Mouse (Mus musculus): Measurements from ENCODE around the gene Cox10. TPM values are rescaled to one million over a fixed set of nuclear protein-coding genes. Genes with fewer than 3 reads are reported as not detected.
A peak's percentile ranks its signal among the peaks of the same experiment; 100 is the strongest.

Cox10 gene
- total and polyA plus RNA-seq, 3 experiments, result 23.4 to 60.3 (median 35.2) TPM

DNA sequence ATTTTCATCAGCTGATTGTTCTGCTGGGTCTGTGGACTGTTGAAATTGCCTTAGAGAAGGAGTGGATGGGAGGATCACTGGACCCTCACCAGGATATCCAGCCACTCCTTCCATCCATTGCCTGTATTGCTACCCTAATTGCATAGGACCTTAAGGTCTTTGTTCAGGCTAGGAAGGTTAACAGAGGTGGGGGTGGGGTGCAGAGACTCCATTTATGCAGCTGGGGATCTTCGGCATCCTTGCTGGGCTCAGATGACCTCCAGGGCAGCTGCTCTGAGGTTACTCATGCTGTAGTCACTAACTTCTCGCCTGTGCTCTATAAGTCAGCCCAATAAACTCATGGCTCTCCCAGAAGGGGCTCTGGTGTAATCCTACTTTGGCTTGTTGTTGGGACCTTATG is 10.4 kb upstream of the Cox10 start:
- TF ChIP-seq MAZ (IDR thresholded peaks at IDR 0.05; ENCODE audit: low read depth, low read length), result no peak
- TF ChIP-seq ZNF384 (IDR thresholded peaks at IDR 0.05; ENCODE audit: low read depth, low read length), result no peak
- TF ChIP-seq E2F4 (IDR thresholded peaks at IDR 0.05; ENCODE audit: insufficient replicate concordance, low read depth, low read length), result no peak
- no peak for TF ChIP-seq KAT2A (IDR thresholded peaks at IDR 0.05; ENCODE audit: insufficient replicate concordance, low read length)
- no peak for TF ChIP-seq MYC (IDR thresholded peaks at IDR 0.05; ENCODE audit: low read depth, low read length)
- no peak overlapping the region for H3K4me2 ChIP-seq (ENCODE audit: insufficient read depth, low read depth, poor library complexity, severe bottlenecking)
- in situ Hi-C loops (cut with MboI; ENCODE audit: low pct_ligation_motif_present, low pct_unique_long_range_greater_than_20kb, low sequenced_read_pairs), result no loop called here
- DNase-seq (ENCODE audit: extremely low read depth), result no peak
- H3K4me3 ChIP-seq (replicated peaks in 1 of 3; ENCODE audit: low read depth in 2 of 3, low read length in 2 of 3, poor library complexity in 1 of 3), result no peak overlapping the region
- H3K4me1 ChIP-seq (ENCODE audit: control insufficient read depth in 1 of 2, insufficient read depth in 2 of 2), result peaks cover 7 to 10% of the 10 kb centered on the region in 2 experiments; a peak in 3 of 4 replicates
- H3K27ac ChIP-seq (ENCODE audit: insufficient read depth, low read depth), result no peak overlapping the region
- no peaks in the 10 kb centered on the region for H3K79me2 ChIP-seq (replicated peaks; ENCODE audit: control insufficient read depth, extremely low read depth, insufficient read depth, poor library complexity, severe bottlenecking)
- H3K36me3 ChIP-seq (replicated peaks in 1 of 2; ENCODE audit: control insufficient read depth in 1 of 2, insufficient read depth in 1 of 2, low read length in 1 of 2), result peaks cover 0 to 21% of the 10 kb centered on the region in 2 experiments
- H3K9me3 ChIP-seq (replicated peaks; ENCODE audit: low read length), result no peaks in the 10 kb centered on the region
- dilution Hi-C loops (cut with MboI; ENCODE audit: extremely low pct_ligation_motif_present, extremely low pct_unique_long_range_greater_than_20kb, low sequenced_read_pairs), result no loop called here
- no peaks in the 10 kb centered on the region for H3K27me3 ChIP-seq (replicated peaks)
- H3K9ac ChIP-seq (ENCODE audit: insufficient read depth, low read depth), result no peak overlapping the region

DNA sequence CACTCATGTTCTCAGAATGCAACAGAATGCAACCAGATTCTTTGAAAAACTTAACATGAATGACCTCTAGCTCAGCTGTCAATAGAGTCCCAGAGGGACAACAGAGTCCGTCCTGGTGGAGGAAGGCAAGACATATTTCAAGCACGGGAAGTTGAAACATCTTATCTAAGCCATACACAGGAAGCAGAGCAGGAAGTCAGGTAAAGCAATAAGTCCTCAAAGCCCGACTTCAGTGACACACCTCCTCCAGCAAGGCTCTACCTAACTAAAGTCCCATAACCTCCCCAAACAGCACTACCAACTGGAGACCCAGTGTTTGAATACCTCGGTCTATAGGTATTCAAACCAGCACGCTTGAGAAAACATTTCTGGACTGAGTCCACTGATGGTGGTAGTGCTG is 6.6 kb upstream of the Cox10 start:
- in situ Hi-C loops (cut with MboI; ENCODE audit: low pct_ligation_motif_present, low pct_unique_long_range_greater_than_20kb, low sequenced_read_pairs), result no loop called here
- dilution Hi-C loops (cut with MboI; ENCODE audit: extremely low pct_ligation_motif_present, extremely low pct_unique_long_range_greater_than_20kb, low sequenced_read_pairs), result no loop called here

DNA sequence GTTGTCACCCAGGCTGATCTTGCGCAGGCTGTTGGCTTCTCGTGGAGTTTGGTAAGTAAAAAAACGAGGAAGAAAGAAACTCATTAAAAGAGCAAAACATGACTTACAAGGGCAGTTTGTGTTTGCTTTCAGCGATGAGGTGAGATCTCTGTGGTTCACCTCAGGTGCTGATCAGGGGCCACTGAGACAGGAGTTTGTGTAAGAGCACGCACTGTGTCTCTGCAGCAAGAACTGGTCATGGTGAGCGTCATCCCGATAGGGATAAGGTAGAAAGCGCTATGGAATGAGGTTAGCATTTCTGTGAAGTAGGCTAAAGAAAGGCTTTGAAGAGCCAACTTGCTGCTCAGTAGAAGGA is 436 bp upstream of the Cox10 start:
- Histone ChIP-seq H3K4me3 (replicated peaks in 1 of 3; ENCODE audit: low read depth in 2 of 3, low read length in 2 of 3, poor library complexity in 1 of 3) (peak overlapping the region; percentile 93 to 96 (median 94)), H3K27me3 (replicated peaks) (no peaks in the 10 kb centered on the region), H3K9ac (ENCODE audit: insufficient read depth, low read depth) (peak overlapping the region; percentile 89), H3K79me2 (replicated peaks; ENCODE audit: control insufficient read depth, extremely low read depth, insufficient read depth, poor library complexity, severe bottlenecking) (peaks cover 18% of the 10 kb centered on the region), H3K9me3 (replicated peaks; ENCODE audit: low read length) (peaks cover 3% of the 10 kb centered on the region), H3K36me3 (replicated peaks in 1 of 2; ENCODE audit: control insufficient read depth in 1 of 2, insufficient read depth in 1 of 2, low read length in 1 of 2) (peaks cover 2 to 48% of the 10 kb centered on the region in 2 experiments), H3K27ac (ENCODE audit: insufficient read depth, low read depth) (peak overlapping the region; percentile 48), H3K4me2 (ENCODE audit: insufficient read depth, low read depth, poor library complexity, severe bottlenecking) (peak overlapping the region; percentile 29), H3K4me1 (ENCODE audit: control insufficient read depth in 1 of 2, insufficient read depth in 2 of 2) (peaks cover 5 to 39% of the 10 kb centered on the region in 2 experiments)
- in situ Hi-C loops (cut with MboI; ENCODE audit: low pct_ligation_motif_present, low pct_unique_long_range_greater_than_20kb, low sequenced_read_pairs) (no loop called here), dilution Hi-C loops (cut with MboI; ENCODE audit: extremely low pct_ligation_motif_present, extremely low pct_unique_long_range_greater_than_20kb, low sequenced_read_pairs) (no loop called here)
- TF ChIP-seq ZMIZ1 (IDR thresholded peaks at IDR 0.05; ENCODE audit: low read depth, low read length) (no peak), POLR2AphosphoS2 (IDR thresholded peaks at IDR 0.05; ENCODE audit: low read depth, low read length) (no peak), ZC3H11A (IDR thresholded peaks at IDR 0.05; ENCODE audit: low read depth, low read length) (no peak), GABPA (IDR thresholded peaks at IDR 0.05; ENCODE audit: insufficient replicate concordance, low read depth, low read length) (no peak), MAFK (IDR thresholded peaks at IDR 0.05; ENCODE audit: insufficient replicate concordance, low read length) (no peak), SIN3A (IDR thresholded peaks at IDR 0.05; ENCODE audit: low read length) (peak; percentile 12; the same call in 1 of the 2 replicates), ETS1 (conservative IDR thresholded peaks at IDR 0.05; ENCODE audit: low read depth, low read length) (0 out of 2 replicates have a peak, but pooled peaks have one; percentile 3)
- DNase-seq (ENCODE audit: extremely low read depth), result no peak

More for the DNA sequence above, 6.6 kb upstream of the Cox10 start:
- peaks cover 0 to 12% of the 10 kb centered on the region in 2 experiments; a peak in 1 of 4 replicates for H3K4me1 ChIP-seq (ENCODE audit: control insufficient read depth in 1 of 2, insufficient read depth in 2 of 2)
- no peak for DNase-seq (ENCODE audit: extremely low read depth)
- H3K27me3 ChIP-seq (replicated peaks), result no peaks in the 10 kb centered on the region
- peaks cover 3% of the 10 kb centered on the region for H3K9me3 ChIP-seq (replicated peaks; ENCODE audit: low read length)
- H3K36me3 ChIP-seq (replicated peaks in 1 of 2; ENCODE audit: control insufficient read depth in 1 of 2, insufficient read depth in 1 of 2, low read length in 1 of 2), result peaks cover 2 to 48% of the 10 kb centered on the region in 2 experiments
- no peak overlapping the region for H3K4me2 ChIP-seq (ENCODE audit: insufficient read depth, low read depth, poor library complexity, severe bottlenecking)
- TF ChIP-seq ELF1 (IDR thresholded peaks at IDR 0.05; ENCODE audit: low read depth, low read length) (no peak), ZNF384 (IDR thresholded peaks at IDR 0.05; ENCODE audit: low read depth, low read length) (no peak), TBP (conservative IDR thresholded peaks at IDR 0.05; ENCODE audit: low read depth, low read length) (no peak), E2F4 (IDR thresholded peaks at IDR 0.05; ENCODE audit: insufficient replicate concordance, low read depth, low read length) (no peak), RCOR1 (conservative IDR thresholded peaks at IDR 0.05; ENCODE audit: low read depth, low read length) (no peak), MEF2A (IDR thresholded peaks at IDR 0.05; ENCODE audit: borderline replicate concordance, low read depth, low read length) (no peak), MAZ (IDR thresholded peaks at IDR 0.05; ENCODE audit: low read depth, low read length) (no peak), SIN3A (IDR thresholded peaks at IDR 0.05; ENCODE audit: low read length) (no peak), NELFE (IDR thresholded peaks at IDR 0.05; ENCODE audit: low read depth, low read length) (no peak), SMC3 (IDR thresholded peaks at IDR 0.05; ENCODE audit: low read depth, low read length) (no peak), ZMIZ1 (IDR thresholded peaks at IDR 0.05; ENCODE audit: low read depth, low read length) (no peak), GABPA (IDR thresholded peaks at IDR 0.05; ENCODE audit: insufficient replicate concordance, low read depth, low read length) (no peak)
- H3K9ac ChIP-seq (ENCODE audit: insufficient read depth, low read depth), result no peak overlapping the region
- H3K27ac ChIP-seq (ENCODE audit: insufficient read depth, low read depth), result no peak overlapping the region
- no peak overlapping the region for H3K4me3 ChIP-seq (replicated peaks in 1 of 3; ENCODE audit: low read depth in 2 of 3, low read length in 2 of 3, poor library complexity in 1 of 3)
- H3K79me2 ChIP-seq (replicated peaks; ENCODE audit: control insufficient read depth, extremely low read depth, insufficient read depth, poor library complexity, severe bottlenecking), result no peaks in the 10 kb centered on the region; the same call in 1 of the 2 replicates

All from CH12.LX (cell line).